Mouse (Mus musculus) MEL (cell line): ENCODE data around the gene B230219D22Rik. TPM values are rescaled to one million over a fixed set of nuclear protein-coding genes. Genes with fewer than 3 reads are reported as not detected.

Experiments
- DNase-seq: peaks from one replicate; pipeline ENCODE4 v3.0.0; 2011; ENCODE audit warnings: low read depth, low spot score
- H3K27ac ChIP-seq: 2 replicates; pipeline ENCODE4 v1.5.1; 2012; ENCODE audit warnings: low read depth, mild to moderate bottlenecking, control low read depth, low read length, moderate library complexity; ENCODE audit not compliant: control insufficient read depth
- H3K27me3 ChIP-seq, 2 experiments: fragments of 150-350 bp in 1 of 2; sonication (generic) in 1 of 2; 2 replicates each; pipeline ENCODE4 v1.6.1; 2012; ENCODE audit warnings: low read length in 2 of 2, mild to moderate bottlenecking in 2 of 2, improper control_type of control experiment in 1 of 2, moderate library complexity in 1 of 2; ENCODE audit not compliant: insufficient read depth in 2 of 2, control insufficient read depth in 1 of 2
- H3K36me3 ChIP-seq, 2 experiments: 2 replicates each; pipeline ENCODE4 v1.6.1; 2012 to 2014; ENCODE audit warnings: low read length in 2 of 2, improper control_type of control experiment in 1 of 2, inconsistent platforms in 1 of 2, mild to moderate bottlenecking in 1 of 2; ENCODE audit not compliant: insufficient read depth in 2 of 2, control insufficient read depth in 1 of 2
- H3K4me1 ChIP-seq, 2 experiments: fragments of 150-350 bp in 1 of 2; sonication (generic) in 1 of 2; 2 replicates each; pipeline ENCODE4 v1.6.1; 2012; ENCODE audit warnings: low read length in 2 of 2, improper control_type of control experiment in 1 of 2, mild to moderate bottlenecking in 1 of 2; ENCODE audit not compliant: insufficient read depth in 2 of 2, control insufficient read depth in 1 of 2
- H3K4me3 ChIP-seq, 2 experiments: fragments of 150-350 bp in 1 of 2; sonication (generic) in 1 of 2; 2 replicates each; pipeline ENCODE4 v1.5.1; 2012; ENCODE audit warnings: low read depth in 2 of 2, low read length in 2 of 2, mild to moderate bottlenecking in 2 of 2, moderate library complexity in 2 of 2, control low read depth in 1 of 2, improper control_type of control experiment in 1 of 2; ENCODE audit not compliant: control insufficient read depth in 1 of 2, insufficient read depth in 1 of 2
- H3K79me2 ChIP-seq: 2 replicates; pipeline ENCODE4 v1.6.1; 2012; ENCODE audit warnings: mild to moderate bottlenecking, low read length, moderate library complexity; ENCODE audit not compliant: control insufficient read depth, poor library complexity, insufficient read depth
- H3K9ac ChIP-seq: 2 replicates; pipeline ENCODE4 v1.6.1; 2012; ENCODE audit warnings: low read depth, mild to moderate bottlenecking, control low read depth, low read length, moderate library complexity; ENCODE audit not compliant: control insufficient read depth, poor library complexity, severe bottlenecking
- H3K9me3 ChIP-seq: fragments of 150-350 bp; sonication (generic); replicated peaks from 2 replicates; pipeline ENCODE4 v1.6.1; 2012; ENCODE audit warnings: mild to moderate bottlenecking, low read length, improper control_type of control experiment, moderate library complexity; ENCODE audit not compliant: insufficient read depth
- BHLHE40 ChIP-seq: IDR thresholded peaks from 2 replicates; pipeline ENCODE4 v1.6.1; 2012; ENCODE audit warnings: low read depth, mild to moderate bottlenecking, inconsistent platforms, low read length, improper control_type of control experiment, borderline replicate concordance
- CHD1 ChIP-seq: IDR thresholded peaks from 2 replicates; pipeline ENCODE4 v1.6.1; 2012; ENCODE audit warnings: low read depth, mild to moderate bottlenecking, inconsistent platforms, low read length, improper control_type of control experiment
- CHD2 ChIP-seq: IDR thresholded peaks from 2 replicates; pipeline ENCODE4 v1.6.1; 2011; ENCODE audit warnings: low read length, improper control_type of control experiment
- CTCF ChIP-seq, 3 experiments: IDR thresholded peaks in 2 of 3; conservative IDR thresholded peaks in 1 of 3; 2 replicates each; pipeline ENCODE4 v1.5.1; 2011 to 2012; ENCODE audit warnings: low read length in 3 of 3, low read depth in 2 of 3, mild to moderate bottlenecking in 2 of 3, improper control_type of control experiment in 1 of 3, inconsistent platforms in 1 of 3, mixed read lengths in 1 of 3, moderate library complexity in 1 of 3; ENCODE audit not compliant: control insufficient read depth in 1 of 3, insufficient read depth in 1 of 3, poor library complexity in 1 of 3, severe bottlenecking in 1 of 3
- E2F4 ChIP-seq: IDR thresholded peaks from 2 replicates; pipeline ENCODE4 v1.6.1; 2011; ENCODE audit warnings: low read depth, low read length, improper control_type of control experiment, borderline replicate concordance
- ELF1 ChIP-seq: IDR thresholded peaks from 2 replicates; pipeline ENCODE4 v1.6.1; 2014; ENCODE audit warnings: low read depth, mild to moderate bottlenecking, inconsistent platforms, low read length, improper control_type of control experiment, moderate library complexity
- EP300 ChIP-seq, 2 experiments: IDR thresholded peaks; 2 replicates each; pipeline ENCODE4 v1.6.1; 2011; ENCODE audit warnings: improper control_type of control experiment in 2 of 2, low read length in 2 of 2, low read depth in 1 of 2, mild to moderate bottlenecking in 1 of 2
- ETS1 ChIP-seq: IDR thresholded peaks from 2 replicates; pipeline ENCODE4 v1.6.1; 2012; ENCODE audit warnings: low read depth, mild to moderate bottlenecking, inconsistent platforms, low read length, improper control_type of control experiment, moderate library complexity
- GABPA ChIP-seq: IDR thresholded peaks from 2 replicates; pipeline ENCODE4 v1.6.1; 2012; ENCODE audit warnings: low read depth, mild to moderate bottlenecking, inconsistent platforms, low read length, improper control_type of control experiment, moderate library complexity
- GATA1 ChIP-seq: IDR thresholded peaks from 2 replicates; pipeline ENCODE4 v1.6.1; 2011; ENCODE audit warnings: low read depth, low read length, improper control_type of control experiment
- JUND ChIP-seq: IDR thresholded peaks from 2 replicates; pipeline ENCODE4 v1.6.1; 2011; ENCODE audit warnings: low read depth, mild to moderate bottlenecking, improper control_type of control experiment, low read length
- MAX ChIP-seq: IDR thresholded peaks from 2 replicates; pipeline ENCODE4 v1.6.1; 2011; ENCODE audit warnings: low read length, improper control_type of control experiment
- MAZ ChIP-seq: IDR thresholded peaks from 2 replicates; pipeline ENCODE4 v1.6.1; 2012; ENCODE audit warnings: low read depth, mild to moderate bottlenecking, inconsistent platforms, low read length, improper control_type of control experiment
- MXI1 ChIP-seq: IDR thresholded peaks from 2 replicates; pipeline ENCODE4 v1.6.1; 2011; ENCODE audit warnings: mild to moderate bottlenecking, low read depth, low read length, improper control_type of control experiment
- MYB ChIP-seq: IDR thresholded peaks from 2 replicates; pipeline ENCODE4 v1.6.1; 2011; ENCODE audit warnings: mild to moderate bottlenecking, low read depth, low read length, improper control_type of control experiment
- NELFE ChIP-seq: IDR thresholded peaks from 2 replicates; pipeline ENCODE4 v1.6.1; 2011; ENCODE audit warnings: low read depth, low read length, improper control_type of control experiment
- NRF1 ChIP-seq: IDR thresholded peaks from 2 replicates; pipeline ENCODE4 v1.6.1; 2014; ENCODE audit warnings: low read depth, mild to moderate bottlenecking, inconsistent platforms, low read length, improper control_type of control experiment, moderate library complexity; ENCODE audit not compliant: poor library complexity, insufficient read depth, severe bottlenecking
- POLR2A ChIP-seq, 2 experiments: IDR thresholded peaks; 2 replicates each; pipeline ENCODE4 v1.6.1; 2011 to 2012; ENCODE audit warnings: low read length in 2 of 2, mild to moderate bottlenecking in 2 of 2, control low read depth in 1 of 2, improper control_type of control experiment in 1 of 2, low read depth in 1 of 2, moderate library complexity in 1 of 2; ENCODE audit not compliant: control insufficient read depth in 1 of 2, insufficient read depth in 1 of 2, poor library complexity in 1 of 2
- POLR2AphosphoS5 ChIP-seq: IDR thresholded peaks from 2 replicates; pipeline ENCODE4 v1.6.1; 2012; ENCODE audit warnings: low read depth, borderline replicate concordance, mild to moderate bottlenecking, inconsistent platforms, low read length, moderate library complexity, mixed read lengths
- RAD21 ChIP-seq: IDR thresholded peaks from 2 replicates; pipeline ENCODE4 v1.6.1; 2011; ENCODE audit warnings: mild to moderate bottlenecking, low read depth, low read length, improper control_type of control experiment
- RCOR1 ChIP-seq: IDR thresholded peaks from 2 replicates; pipeline ENCODE4 v1.6.1; 2012; ENCODE audit warnings: low read depth, mild to moderate bottlenecking, inconsistent platforms, low read length, improper control_type of control experiment
- SIN3A ChIP-seq: IDR thresholded peaks from 2 replicates; pipeline ENCODE4 v1.6.1; 2012; ENCODE audit warnings: low read length, improper control_type of control experiment, inconsistent platforms
- SMC3 ChIP-seq: IDR thresholded peaks from 2 replicates; pipeline ENCODE4 v1.6.1; 2011; ENCODE audit warnings: low read depth, low read length, improper control_type of control experiment
- TAL1 ChIP-seq: IDR thresholded peaks from 2 replicates; pipeline ENCODE4 v1.6.1; 2012; ENCODE audit warnings: mild to moderate bottlenecking, inconsistent platforms, low read length, moderate library complexity, mixed read lengths
- TBP ChIP-seq: IDR thresholded peaks from 2 replicates; pipeline ENCODE4 v1.8.0; 2011; ENCODE audit warnings: low read depth, low read length, improper control_type of control experiment
- TCF12 ChIP-seq: IDR thresholded peaks from 2 replicates; pipeline ENCODE4 v1.6.1; 2014; ENCODE audit warnings: low read depth, mild to moderate bottlenecking, inconsistent platforms, low read length, improper control_type of control experiment, moderate library complexity
- UBTF ChIP-seq: IDR thresholded peaks from 2 replicates; pipeline ENCODE4 v1.6.1; 2012; ENCODE audit warnings: low read depth, mild to moderate bottlenecking, inconsistent platforms, low read length, improper control_type of control experiment, moderate library complexity, borderline replicate concordance; ENCODE audit not compliant: insufficient read depth
- USF1 ChIP-seq: IDR thresholded peaks from 2 replicates; pipeline ENCODE4 v1.6.1; 2014; ENCODE audit warnings: low read depth, mild to moderate bottlenecking, inconsistent platforms, low read length, improper control_type of control experiment, moderate library complexity
- USF2 ChIP-seq, 2 experiments: IDR thresholded peaks; 2 replicates each; pipeline ENCODE4 v1.6.1; 2011 to 2012; ENCODE audit warnings: improper control_type of control experiment in 2 of 2, low read length in 2 of 2, borderline replicate concordance in 1 of 2, inconsistent platforms in 1 of 2, low read depth in 1 of 2, mild to moderate bottlenecking in 1 of 2; ENCODE audit not compliant: insufficient read depth in 1 of 2
- ZC3H11A ChIP-seq: IDR thresholded peaks from 2 replicates; pipeline ENCODE4 v1.6.1; 2012; ENCODE audit warnings: low read depth, mild to moderate bottlenecking, inconsistent platforms, low read length, improper control_type of control experiment
- ZNF384 ChIP-seq: IDR thresholded peaks from 2 replicates; pipeline ENCODE4 v1.6.1; 2012; ENCODE audit warnings: low read depth, mild to moderate bottlenecking, inconsistent platforms, low read length, improper control_type of control experiment
- polyA plus RNA-seq, 2 experiments: library from polyadenylated mRNA; stranded (reverse) in 1 of 2; unstranded in 1 of 2; fragments of >175 nt in 1 of 2; fragments of >200 nt in 1 of 2; gene quantifications; 2 replicates each; pipeline versions ENCODE4 v1.2.1 to v1.2.4; 2012; ENCODE audit warnings: low replicate concordance in 2 of 2, low read depth in 1 of 2; ENCODE audit not compliant: insufficient read length in 2 of 2, insufficient read depth in 1 of 2, missing spikeins in 1 of 2
- total RNA-seq: library from RNA; depleted of rRNA; stranded (reverse); fragments of 300-350 nt; gene quantifications from 2 replicates; pipeline ENCODE4 v1.2.3, GENCODE M21; 2012

Gene B230219D22Rik
- total and polyA plus RNA-seq, 3 experiments: 20.4 to 145 (median 30.0) TPM

GRCm38 (mm10) chr13:55687927-55688602, 4.9 kb upstream of the B230219D22Rik start:
- DNase-seq: peak; percentile 71
- Histone ChIP-seq H3K4me1 (peaks cover 10 to 12% of the 10 kb centered on the region in 2 experiments), H3K79me2 (peaks cover 2% of the 10 kb centered on the region), H3K9ac (no peak overlapping the region), H3K4me3 (no peak overlapping the region), H3K36me3 (peaks cover 0 to 8% of the 10 kb centered on the region in 2 experiments; a peak in 2 of 4 replicates), H3K27me3 (no peaks in the 10 kb centered on the region), H3K27ac (peak overlapping the region; percentile 38; the same call in 1 of the 2 replicates), H3K9me3 (no peaks in the 10 kb centered on the region)
- TF ChIP-seq E2F4 (no peak), POLR2A (IDR thresholded peaks at IDR 0.05; ENCODE audit: control insufficient read depth in 1 of 2, insufficient read depth in 1 of 2, low read depth in 1 of 2, low read length in 2 of 2, poor library complexity in 1 of 2) (no peak), POLR2AphosphoS5 (no peak), USF2 (IDR thresholded peaks at IDR 0.05; ENCODE audit: borderline replicate concordance in 1 of 2, insufficient read depth in 1 of 2, low read depth in 1 of 2, low read length in 2 of 2) (no peak), SIN3A (0 out of 2 replicates have a peak, but pooled peaks have one; percentile 29), ZNF384 (no peak), NRF1 (no peak), MYB (no peak), MXI1 (no peak), ZC3H11A (no peak), ETS1 (0 out of 2 replicates have a peak, but pooled peaks have one; percentile 36), TBP (peak; percentile 72), SMC3 (no peak), BHLHE40 (no peak), MAX (no peak), MAZ (no peak), GABPA (no peak), CTCF (IDR thresholded peaks at IDR 0.05 in 2 of 3, conservative IDR thresholded peaks at IDR 0.05 in 1 of 3; ENCODE audit: control insufficient read depth in 1 of 3, insufficient read depth in 1 of 3, low read depth in 2 of 3, low read length in 3 of 3, poor library complexity in 1 of 3, severe bottlenecking in 1 of 3) (no peak), UBTF (no peak), TCF12 (peak; percentile 75), RAD21 (no peak), JUND (no peak), USF1 (no peak), EP300 (IDR thresholded peaks at IDR 0.05; ENCODE audit: low read depth in 1 of 2, low read length in 2 of 2) (peak; percentile 75 to 82), GATA1 (peak; percentile 65; the same call in 1 of the 2 replicates), RCOR1 (no peak), ELF1 (no peak), CHD1 (no peak), TAL1 (peak; percentile 82), NELFE (no peak), CHD2 (no peak)
